Mouse (Mus musculus) gastrocnemius, postnatal 14 days (tissue): Measurements from ENCODE around the gene Sec14l3. TPM values are rescaled to one million over a fixed set of nuclear protein-coding genes. Genes with fewer than 3 reads are reported as not detected.
A peak's percentile ranks its signal among the peaks of the same experiment; 100 is the strongest.
"Not testable (repeated sequence)": the region's sequence is repeated elsewhere in the genome, so short reads cannot be mapped to it uniquely, and the experiment has no call there.

ENCODE experiments used
- DNase-seq: peaks from one replicate; pipeline ENCODE4 v3.0.0; 2021; ENCODE audit warnings: mixed read lengths
- intact Hi-C: fragments of 180-260 bp; cut with DNase I; formaldehyde crosslinking; loops from one replicate; pipeline ENCODE4 v1.15.1; 2025; ENCODE audit warnings: low total_unique reads
- total RNA-seq, 2 experiments: library from RNA; stranded (reverse); gene quantifications; 2 replicates each; pipeline ENCODE4 v1.2.3; 2021

Gene Sec14l3
- total RNA-seq, 2 experiments from 2014 or later = not detected

- intact Hi-C loops = no loop called here
- no peak for DNase-seq
Observed at GRCm38 (mm10) chr11:4097091-4097621, 32.5 kb downstream of the Sec14l3 start.

DNA sequence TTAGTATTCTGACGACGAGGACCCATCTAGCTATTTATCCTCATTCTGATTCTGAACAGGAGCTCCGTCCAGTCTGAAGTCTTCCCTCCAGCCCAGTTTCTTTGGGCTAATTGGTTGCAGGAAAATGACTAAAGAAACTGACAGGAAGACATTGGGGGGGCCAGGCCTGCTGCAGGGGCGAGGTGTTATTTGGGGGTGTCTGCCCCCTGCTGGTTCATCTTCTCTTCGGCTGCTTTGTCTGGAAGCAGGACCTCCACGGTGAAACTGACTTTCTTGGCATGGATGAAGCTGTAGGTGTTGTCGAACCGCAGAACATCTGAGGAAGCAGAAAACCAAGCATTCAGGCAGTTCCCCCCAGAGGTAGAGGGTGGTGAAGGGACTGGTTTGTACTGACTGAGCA is 33.5 kb downstream of the Sec14l3 start:
- intact Hi-C loops = no loop called here
- no peak for DNase-seq

DNA sequence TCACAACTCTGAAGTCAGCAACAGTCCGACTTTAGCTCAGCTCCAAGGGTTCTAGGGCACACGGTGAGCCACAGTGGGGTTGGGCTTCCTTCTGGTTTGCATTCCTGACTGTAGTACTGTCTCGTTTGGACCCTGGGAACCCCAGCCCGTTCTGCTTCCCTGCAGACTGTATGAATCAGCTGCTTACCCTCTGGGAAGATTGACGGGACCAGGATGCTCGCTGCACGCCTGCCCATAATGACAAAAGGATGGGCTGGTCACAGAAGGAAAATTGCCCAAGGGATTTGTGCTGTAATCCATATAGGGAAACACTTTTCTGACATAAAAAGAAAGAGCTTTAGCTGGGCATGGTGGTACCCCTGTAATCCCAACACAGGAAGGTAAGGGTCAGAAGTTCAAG is 34.2 kb downstream of the Sec14l3 start:
- intact Hi-C loops = no loop called here

GRCm38 (mm10) chr11:4099447-4099846 is 34.8 kb downstream of the Sec14l3 start:
- no peak for DNase-seq
- intact Hi-C loops = no loop called here

More for the DNA sequence above, 34.2 kb downstream of the Sec14l3 start:
- DNase-seq = no peak

DNA sequence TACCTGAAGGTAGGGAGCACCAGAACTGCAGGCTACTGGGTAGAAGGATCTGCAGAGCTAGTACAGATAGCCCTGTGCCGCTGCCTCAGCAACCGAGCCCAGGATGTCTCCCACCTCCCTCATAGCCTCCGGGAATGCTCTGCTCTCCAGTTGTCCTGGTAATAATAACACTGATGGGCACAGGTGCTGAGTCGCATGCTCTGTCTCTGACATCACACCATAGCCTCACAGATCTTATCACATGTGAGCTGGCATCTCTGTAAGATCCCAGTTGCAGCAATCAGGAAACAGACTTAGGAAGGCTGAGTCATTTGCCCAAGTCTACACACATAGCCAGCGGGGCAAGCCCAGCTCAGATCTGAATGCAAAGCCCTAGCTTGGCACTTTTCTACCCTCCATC is 37.2 kb downstream of the Sec14l3 start:
- intact Hi-C loops = no loop called here
- DNase-seq = no peak

GRCm38 (mm10) chr11:4103522-4103921 is 38.9 kb downstream of the Sec14l3 start:
- no peak for DNase-seq

GRCm38 (mm10) chr11:4104989-4105388 is 40.3 kb downstream of the Sec14l3 start:
- DNase-seq = no peak
- intact Hi-C loops = no loop called here

More at GRCm38 (mm10) chr11:4103522-4103921, 38.9 kb downstream of the Sec14l3 start:
- intact Hi-C loops = no loop called here

DNA sequence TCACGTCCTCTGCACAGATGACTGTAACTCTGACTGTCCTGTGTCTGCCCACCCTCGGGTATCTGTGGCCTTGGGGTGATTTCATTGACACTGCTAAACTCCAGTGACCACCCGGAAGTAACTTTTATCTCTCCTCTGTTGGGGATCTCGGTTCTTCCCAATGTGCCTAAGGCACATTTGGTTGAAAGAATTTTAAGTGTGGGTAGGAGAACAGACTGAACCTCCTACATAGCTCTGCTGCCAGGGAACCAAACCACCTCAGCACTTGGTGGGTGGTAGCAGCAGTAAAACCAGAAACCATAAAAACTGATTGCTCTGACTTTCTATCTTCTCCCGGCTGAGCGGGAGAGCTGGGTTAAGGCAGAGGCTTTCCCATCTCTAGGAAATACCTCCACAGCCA is 40.8 kb downstream of the Sec14l3 start:
- intact Hi-C loops = no loop called here
- DNase-seq = no peak

DNA sequence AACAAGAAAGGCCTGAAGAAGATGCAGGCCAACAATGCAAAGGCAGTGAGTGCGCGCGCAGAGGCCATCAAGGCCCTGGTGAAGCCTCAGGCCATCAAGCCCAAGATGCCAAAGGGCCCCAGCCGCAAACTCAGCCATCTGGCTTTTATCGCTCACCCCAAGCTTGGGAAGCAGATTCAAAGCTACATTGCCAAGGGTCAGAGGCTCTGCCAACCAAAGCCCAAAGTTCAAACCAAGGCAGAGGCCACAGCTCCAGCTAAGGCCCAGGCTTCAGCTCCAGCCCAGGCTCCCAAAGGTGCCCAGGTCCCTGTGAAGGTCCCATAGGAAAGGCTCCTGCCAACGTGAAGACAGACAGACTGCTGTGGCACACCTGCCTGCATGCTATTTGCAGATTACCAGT is 43.3 kb downstream of the Sec14l3 start:
- DNase-seq, intact Hi-C loops: not testable (repeated sequence)

DNA sequence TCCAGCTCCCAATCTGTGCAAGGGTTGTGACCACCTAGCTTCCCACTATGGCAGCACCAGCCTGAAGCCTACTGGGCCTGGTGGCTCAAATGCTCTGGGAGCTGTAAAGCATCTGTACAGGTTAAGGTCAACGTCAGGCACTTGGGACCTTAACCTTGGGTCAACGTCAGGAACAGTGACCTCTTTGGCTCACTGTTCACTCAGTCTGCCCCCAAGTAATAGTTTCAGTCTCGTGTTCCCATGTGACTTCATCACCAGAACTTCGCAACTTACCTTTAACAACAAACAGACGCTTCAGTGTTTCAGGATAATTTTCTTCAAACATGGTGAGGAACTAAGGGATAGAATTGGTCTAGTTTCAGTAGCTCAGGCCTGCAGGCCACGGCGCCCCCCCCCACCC is 44.0 kb downstream of the Sec14l3 start:
- no peak for DNase-seq
- intact Hi-C loops = no loop called here

DNA sequence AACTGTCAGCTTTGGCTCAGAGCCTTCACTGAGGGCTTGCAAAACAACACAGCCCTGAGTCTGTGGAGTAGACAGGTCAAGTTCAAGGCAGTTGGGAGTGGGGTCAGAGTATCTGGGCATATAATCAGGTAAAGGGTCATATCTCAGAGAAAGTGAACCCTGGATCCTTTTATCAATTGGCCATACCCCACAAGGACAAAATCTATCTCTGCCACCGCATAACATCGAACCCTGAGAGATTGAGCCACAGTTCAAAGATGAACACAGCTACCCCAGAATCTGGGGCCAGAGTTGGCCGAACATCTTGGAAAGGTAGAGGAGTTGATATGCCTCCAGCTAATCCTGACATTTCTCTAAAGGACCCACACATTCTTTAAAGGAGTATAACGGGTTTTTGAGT is 47.4 kb downstream of the Sec14l3 start:
- intact Hi-C loops = no loop called here
- no peak for DNase-seq

DNA sequence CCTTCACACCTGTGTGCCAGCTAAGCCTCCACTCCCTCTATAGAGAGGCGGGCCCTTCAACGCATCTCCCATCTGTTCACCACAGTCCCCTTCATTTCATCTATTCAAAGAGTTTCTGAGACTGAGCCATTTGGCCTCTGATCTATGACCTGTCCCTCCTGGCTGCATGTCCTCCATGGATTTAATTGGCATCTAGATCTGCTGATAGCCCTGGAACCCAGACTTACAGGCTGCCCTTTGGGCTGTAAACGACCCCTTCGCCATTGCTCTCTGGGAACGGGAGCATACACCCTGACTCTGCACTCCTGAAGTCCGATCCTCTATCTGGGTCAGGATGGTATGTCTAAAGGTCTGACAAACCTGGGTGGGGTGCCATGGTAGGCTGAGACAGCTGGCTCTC is 48.2 kb downstream of the Sec14l3 start:
- no peak for DNase-seq
- intact Hi-C loops = no loop called here

GRCm38 (mm10) chr11:4113496-4113895 is 48.9 kb downstream of the Sec14l3 start:
- DNase-seq = no peak
- intact Hi-C loops = no loop called here

GRCm38 (mm10) chr11:4113970-4114369 is 49.3 kb downstream of the Sec14l3 start:
- intact Hi-C loops = no loop called here
- DNase-seq = no peak

- intact Hi-C loops = not testable (repeated sequence)
Observed at GRCm38 (mm10) chr11:4114541-4114940, 49.9 kb downstream of the Sec14l3 start.

GRCm38 (mm10) chr11:4115407-4115806 is 50.8 kb downstream of the Sec14l3 start:
- DNase-seq = no peak
- intact Hi-C loops = no loop called here

More at GRCm38 (mm10) chr11:4114541-4114940, 49.9 kb downstream of the Sec14l3 start:
- not testable (repeated sequence) for DNase-seq

- DNase-seq = no peak
- intact Hi-C loops = no loop called here
Observed at GRCm38 (mm10) chr11:4116458-4117141, 52.0 kb downstream of the Sec14l3 start.

DNA sequence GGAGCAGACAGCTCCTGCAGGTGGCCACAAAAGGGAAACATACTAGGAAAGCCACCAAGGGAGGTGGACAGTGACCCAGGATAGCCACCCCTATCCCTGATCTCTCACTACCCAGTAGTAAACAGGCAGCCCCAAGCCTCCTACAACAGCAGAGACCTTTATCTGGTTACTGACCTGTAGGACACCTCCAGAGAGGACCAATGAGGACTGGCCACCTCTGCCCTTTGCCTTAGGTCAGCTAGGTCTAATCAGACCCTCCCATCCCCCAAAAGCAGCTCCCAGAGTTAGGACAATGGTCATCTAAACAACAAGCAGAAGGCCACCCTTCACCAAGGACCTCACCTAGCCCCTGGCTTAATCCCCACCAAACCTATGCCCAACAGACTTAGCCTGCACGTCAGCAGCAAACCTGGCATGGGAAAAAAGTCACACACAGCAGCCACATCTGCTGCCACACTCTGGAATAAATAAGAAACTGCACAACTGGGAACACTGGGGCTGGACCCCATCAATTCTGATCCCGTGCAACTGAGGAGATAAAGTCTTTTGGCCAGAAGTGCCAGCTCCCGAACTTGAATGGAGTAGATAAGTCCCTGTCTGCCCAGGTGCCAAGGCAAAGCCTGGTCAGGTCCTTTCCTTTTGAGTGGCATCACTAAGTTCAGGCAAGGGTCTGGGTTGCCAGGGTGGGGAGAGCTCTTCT is 52.9 kb downstream of the Sec14l3 start:
- intact Hi-C loops = no loop called here
- no peak for DNase-seq

- intact Hi-C loops = no loop called here
Observed at GRCm38 (mm10) chr11:4118081-4118921, 53.7 kb downstream of the Sec14l3 start.

GRCm38 (mm10) chr11:4119635-4120034 is 55.0 kb downstream of the Sec14l3 start:
- intact Hi-C loops = no loop called here

More at GRCm38 (mm10) chr11:4118081-4118921, 53.7 kb downstream of the Sec14l3 start:
- peak; percentile 68 for DNase-seq

More at GRCm38 (mm10) chr11:4119635-4120034, 55.0 kb downstream of the Sec14l3 start:
- DNase-seq = no peak
